Mouse (Mus musculus) cerebellum, adult 2 months (tissue): ENCODE data around the gene Nat9. TPM values are rescaled to one million over a fixed set of nuclear protein-coding genes. Genes with fewer than 3 reads are reported as not detected.
A peak's percentile ranks its signal among the peaks of the same experiment; 100 is the strongest.

Experiments used
- DNase-seq, 2 experiments: peaks; one replicate each; pipeline ENCODE4 v3.0.0; 2021
- H3K27ac ChIP-seq: fragments of 200-500 bp; 2 replicates; pipeline ENCODE4 v1.5.1; 2012; ENCODE audit warnings: low read length, control low read depth, inconsistent platforms; ENCODE audit not compliant: insufficient read depth
- H3K27me3 ChIP-seq: fragments of 200-500 bp; 2 replicates; pipeline ENCODE4 v1.6.1; 2012; ENCODE audit warnings: inconsistent platforms, mild to moderate bottlenecking, low read length, moderate library complexity; ENCODE audit not compliant: control insufficient read depth, insufficient read depth
- H3K4me1 ChIP-seq: fragments of 200-500 bp; 2 replicates; pipeline ENCODE4 v1.6.1; 2011; ENCODE audit warnings: low read length; ENCODE audit not compliant: control insufficient read depth, insufficient read depth
- H3K4me3 ChIP-seq: fragments of 200-500 bp; replicated peaks from 2 replicates; pipeline ENCODE3; 2011; ENCODE audit warnings: mild to moderate bottlenecking, low read depth, low read length, control low read depth; ENCODE audit not compliant: insufficient read depth
- CTCF ChIP-seq: fragments of 200-500 bp; IDR thresholded peaks from 2 replicates; pipeline ENCODE4 v1.5.1; 2011; ENCODE audit warnings: low read depth, mild to moderate bottlenecking, control low read depth, low read length, moderate library complexity, borderline replicate concordance; ENCODE audit not compliant: insufficient read depth
- POLR2A ChIP-seq: fragments of 200-500 bp; IDR thresholded peaks from 2 replicates; pipeline ENCODE4 v1.6.1; 2011; ENCODE audit warnings: low read length, control low read depth, borderline replicate concordance; ENCODE audit not compliant: insufficient read depth
- WGBS: fragments of 180-500 bp; shearing (Covaris S2); methylation state at CpG from one replicate; pipeline ENCODE4 v1.1.7; 2018; 5-methylcytosine and 5-hydroxymethylcytosine counted together
- polyA plus RNA-seq: library from polyadenylated mRNA; depleted of rRNA; stranded (reverse); fragments of >200 nt; gene quantifications from 2 replicates; pipeline ENCODE4 v1.2.3, GENCODE M21; 2012

Gene Nat9
- polyA plus RNA-seq, 1 experiment, result 37.5 TPM

- no peaks in the 10 kb centered on the region for H3K27me3 ChIP-seq
- no peak overlapping the region for H3K27ac ChIP-seq
- no peak for TF ChIP-seq POLR2A
- no peak for TF ChIP-seq CTCF
- H3K4me3 ChIP-seq, result no peak overlapping the region
- 63% methylated on average over 4 of the region's 4 CpGs for WGBS
- DNase-seq, result no peak
- H3K4me1 ChIP-seq, result peaks cover 23% of the 10 kb centered on the region
Observed at GRCm38 (mm10) chr11:115172825-115173287, 14.8 kb downstream of the Nat9 start.

GRCm38 (mm10) chr11:115171125-115171524, 16.5 kb downstream of the Nat9 start:
- Histone ChIP-seq H3K4me1 (peaks cover 24% of the 10 kb centered on the region), H3K4me3 (no peak overlapping the region), H3K27me3 (no peaks in the 10 kb centered on the region), H3K27ac (no peak overlapping the region)
- 17% methylated on average over 8 of the region's 8 CpGs for WGBS
- DNase-seq, result peak; percentile 73 to 78
- TF ChIP-seq POLR2A, result no peak
- TF ChIP-seq CTCF, result no peak

- H3K4me3 ChIP-seq, result no peak overlapping the region
- no peak for TF ChIP-seq POLR2A
- no peak for TF ChIP-seq CTCF
- peak in 1 of 2 experiments; percentile 12 for DNase-seq
- H3K27me3 ChIP-seq, result no peaks in the 10 kb centered on the region
- H3K4me1 ChIP-seq, result peaks cover 21% of the 10 kb centered on the region
- 79% methylated on average over 4 of the region's 4 CpGs for WGBS
- no peak overlapping the region for H3K27ac ChIP-seq
Observed at GRCm38 (mm10) chr11:115169430-115169829, 18.2 kb downstream of the Nat9 start.

- peaks cover 12% of the 10 kb centered on the region for H3K4me1 ChIP-seq
- H3K27me3 ChIP-seq, result no peaks in the 10 kb centered on the region
- peak in 1 of 2 experiments; percentile 14 for DNase-seq
- no peak overlapping the region for H3K4me3 ChIP-seq
- no peak overlapping the region for H3K27ac ChIP-seq
- 76% methylated on average over 8 of the region's 8 CpGs for WGBS
- TF ChIP-seq POLR2A, result no peak
- no peak for TF ChIP-seq CTCF
Observed at GRCm38 (mm10) chr11:115167631-115168249, 19.9 kb downstream of the Nat9 start.

- TF ChIP-seq CTCF, result no peak
- TF ChIP-seq POLR2A, result no peak
- Histone ChIP-seq H3K27me3 (no peaks in the 10 kb centered on the region), H3K27ac (no peak overlapping the region), H3K4me3 (no peak overlapping the region), H3K4me1 (peaks cover 9% of the 10 kb centered on the region; the same call in 1 of the 2 replicates)
- 71% methylated on average over 3 of the region's 3 CpGs for WGBS
- peak in 1 of 2 experiments; percentile 10 for DNase-seq
Observed at GRCm38 (mm10) chr11:115166776-115167175, 20.9 kb downstream of the Nat9 start.

GRCm38 (mm10) chr11:115164976-115165374, 22.7 kb downstream of the Nat9 start:
- WGBS, result 4% methylated on average over 9 of the region's 9 CpGs
- no peaks in the 10 kb centered on the region for H3K27me3 ChIP-seq
- peak; percentile 37; the same call in 1 of the 2 replicates for TF ChIP-seq POLR2A
- TF ChIP-seq CTCF, result no peak
- peak overlapping the region; percentile 46 for H3K27ac ChIP-seq
- peak overlapping the region; percentile 83 for H3K4me3 ChIP-seq
- peaks cover 5% of the 10 kb centered on the region; the same call in 1 of the 2 replicates for H3K4me1 ChIP-seq
- DNase-seq, result peak; percentile 73 to 81

GRCm38 (mm10) chr11:115164341-115164975, 23.2 kb downstream of the Nat9 start:
- DNase-seq, result peak in 1 of 2 experiments; percentile 39
- WGBS, result under 1% methylated on average over 14 of the region's 14 CpGs
- Histone ChIP-seq H3K27me3 (no peaks in the 10 kb centered on the region), H3K4me3 (peak overlapping the region; percentile 83), H3K4me1 (peaks cover 5% of the 10 kb centered on the region; the same call in 1 of the 2 replicates), H3K27ac (peak overlapping the region; percentile 46)
- TF ChIP-seq POLR2A, result no peak
- no peak for TF ChIP-seq CTCF

- WGBS, result under 1% methylated on average over 47 of the region's 47 CpGs
- H3K27ac ChIP-seq, result peak overlapping the region; percentile 71
- peak overlapping the region; percentile 83 for H3K4me3 ChIP-seq
- TF ChIP-seq POLR2A (no peak), CTCF (no peak)
- DNase-seq, result peak in 1 of 2 experiments; percentile 57
- H3K4me1 ChIP-seq, result peaks cover 5% of the 10 kb centered on the region; the same call in 1 of the 2 replicates
- no peaks in the 10 kb centered on the region for H3K27me3 ChIP-seq
Observed at GRCm38 (mm10) chr11:115163568-115164150, 24.0 kb downstream of the Nat9 start.
